Mouse (Mus musculus) lung, postnatal 4 days (tissue): Measurements from ENCODE around the gene Usp31.

ENCODE experiments used
- DNase-seq, 2 experiments: peaks; one replicate each; pipeline ENCODE4 v3.0.0; 2021

Gene Usp31

DNA sequence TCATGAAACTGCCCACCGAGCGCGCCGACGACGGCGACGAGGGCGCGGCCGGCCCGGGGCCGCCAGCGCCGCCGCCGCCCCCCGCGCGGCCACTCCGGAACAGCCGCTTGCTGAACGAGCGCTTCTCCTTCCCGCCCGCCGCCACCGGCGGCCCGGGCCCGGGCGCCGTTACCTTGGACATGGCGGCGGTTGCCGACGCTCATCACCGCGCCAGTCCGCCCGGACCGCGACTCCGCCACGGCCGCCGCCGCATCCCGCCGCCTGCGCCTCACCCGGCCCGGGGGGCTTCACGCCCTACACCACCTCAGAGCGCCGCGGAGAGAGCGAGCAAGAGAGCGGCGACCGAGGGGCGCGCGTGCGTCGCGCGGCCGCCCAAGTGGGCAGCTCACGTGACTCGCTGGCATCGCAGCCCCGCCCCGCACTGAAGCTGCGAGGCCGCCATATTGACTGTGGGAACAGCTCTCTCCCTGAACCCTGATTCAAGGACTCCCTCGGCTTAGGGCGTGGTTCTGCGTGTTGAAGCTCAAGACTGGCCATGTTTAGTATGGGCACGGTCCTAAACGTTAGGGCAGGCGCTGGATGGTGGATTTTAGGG lies at the start of gene Usp31:
Usp31 (minus strand) TSS at position 181 of the 595 bp plus-strand sequence.
- peak; percentile 95 to 96 for DNase-seq

DNA sequence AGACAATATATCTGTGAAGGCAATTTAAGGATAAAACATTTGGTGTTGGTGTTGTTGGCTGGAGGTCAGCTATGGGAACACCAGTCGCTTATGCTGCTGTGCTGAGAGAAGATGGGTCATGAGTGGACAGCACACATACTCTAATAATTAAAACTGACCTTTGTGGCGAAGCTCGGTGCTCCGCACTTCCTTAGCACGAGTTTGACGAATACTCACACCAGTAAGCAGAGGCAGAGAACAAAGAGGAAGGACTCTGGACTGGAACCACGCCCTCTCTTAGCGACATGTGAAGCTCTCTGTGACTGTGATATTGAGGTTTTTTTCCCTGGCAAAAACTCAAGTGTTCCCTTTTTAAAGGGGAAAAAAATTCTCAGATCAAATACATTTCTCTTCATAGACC lies 47.7 kb upstream of the Usp31 start:
- no peak for DNase-seq

DNA sequence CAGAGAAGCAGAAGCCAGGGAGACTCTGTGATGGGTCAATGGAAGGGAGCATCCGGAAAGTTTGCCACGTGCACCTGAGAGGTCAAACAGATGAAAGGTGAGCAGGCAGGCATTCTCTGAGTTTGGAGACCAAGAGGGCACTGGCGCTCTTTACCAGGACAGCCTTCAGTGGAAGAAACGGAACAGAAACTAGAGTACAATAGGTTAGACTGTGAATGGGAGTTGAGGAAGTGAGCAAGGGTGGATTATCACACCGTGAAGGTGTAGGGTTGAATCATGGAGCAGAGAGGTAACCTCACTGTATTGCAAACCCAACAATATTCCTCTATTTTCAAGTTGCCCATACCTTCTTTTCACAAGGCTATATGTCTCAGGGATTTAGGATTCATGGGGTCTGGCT lies 43.2 kb upstream of the Usp31 start:
- DNase-seq = no peak

DNA sequence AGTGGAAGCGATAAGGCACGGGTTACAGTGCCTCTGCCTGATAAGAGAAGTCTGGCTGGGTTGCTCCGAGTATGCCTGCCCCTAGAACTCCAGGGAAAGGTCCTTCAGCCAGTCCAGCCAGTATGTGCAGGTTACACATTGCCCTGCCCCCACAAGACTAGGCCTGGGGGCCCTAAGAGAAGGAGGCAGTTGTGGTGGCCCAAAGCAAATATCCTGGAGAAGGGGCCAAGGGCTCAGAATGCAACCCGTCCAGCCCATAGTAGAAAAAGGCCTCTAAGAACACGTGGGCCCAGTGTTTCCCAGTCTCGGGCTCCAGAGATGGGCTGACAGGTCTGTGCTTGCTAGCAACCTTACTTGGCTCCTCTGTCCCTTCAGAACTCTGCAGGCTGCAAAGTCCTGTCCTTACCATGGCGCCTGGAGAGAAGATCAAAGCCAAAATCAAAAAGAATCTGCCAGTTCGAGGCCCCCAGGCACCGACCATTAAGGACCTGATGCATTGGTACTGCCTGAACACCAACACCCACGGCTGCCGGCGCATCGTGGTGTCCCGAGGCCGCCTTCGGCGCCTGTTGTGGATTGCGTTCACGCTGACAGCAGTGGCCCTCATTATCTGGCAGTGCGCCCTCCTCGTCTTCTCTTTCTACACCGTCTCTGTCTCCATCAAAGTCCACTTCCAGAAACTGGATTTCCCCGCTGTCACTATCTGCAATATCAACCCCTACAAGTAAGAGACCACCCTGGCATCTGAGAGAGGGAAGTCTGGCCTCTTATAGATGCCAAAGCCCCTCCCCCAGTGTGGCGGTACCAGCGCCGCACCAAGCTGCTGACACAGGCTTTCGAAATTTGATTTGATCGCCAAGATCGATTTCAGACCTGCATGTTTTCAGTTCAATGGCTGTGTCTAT lies 30.7 kb upstream of the Usp31 start:
- peak; percentile 18 to 44 for DNase-seq

DNA sequence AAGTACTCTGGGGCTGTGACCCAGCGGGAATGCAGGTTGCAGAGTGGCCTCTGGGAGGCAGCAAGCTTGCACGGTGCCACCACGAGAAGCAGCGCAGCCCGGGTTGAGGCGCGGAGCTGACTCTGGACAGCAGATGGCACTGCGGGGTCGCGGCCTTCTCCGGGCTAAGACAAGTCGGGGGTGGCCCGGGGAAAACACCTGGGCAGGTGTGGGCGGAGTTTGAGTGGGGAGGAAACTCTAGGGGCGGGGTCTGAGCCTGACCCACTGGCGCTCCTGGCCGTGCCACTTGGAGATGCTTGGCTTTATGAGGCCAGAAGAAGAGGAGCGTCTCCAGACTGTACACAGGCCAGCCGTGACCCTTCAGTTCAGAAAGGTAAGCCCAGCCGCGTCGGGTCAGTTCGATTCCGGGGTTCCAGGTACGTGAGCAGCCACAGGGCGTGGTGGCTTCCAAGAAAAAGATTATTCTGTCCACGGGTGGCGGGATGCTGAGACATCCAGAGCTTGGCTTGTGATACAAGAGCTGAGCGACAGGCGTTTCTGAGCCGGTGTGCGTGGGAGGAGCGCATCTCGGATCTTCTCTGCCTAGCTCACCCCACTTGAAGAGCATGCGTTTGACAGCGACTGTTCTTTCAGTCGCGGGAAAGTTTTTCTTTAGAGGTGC lies 27.2 kb upstream of the Usp31 start, which contains the start of gene Scnn1g:
Scnn1g (plus strand) TSS at position 309 of the 661 bp plus-strand sequence.
- DNase-seq = peak; percentile 92 to 93

DNA sequence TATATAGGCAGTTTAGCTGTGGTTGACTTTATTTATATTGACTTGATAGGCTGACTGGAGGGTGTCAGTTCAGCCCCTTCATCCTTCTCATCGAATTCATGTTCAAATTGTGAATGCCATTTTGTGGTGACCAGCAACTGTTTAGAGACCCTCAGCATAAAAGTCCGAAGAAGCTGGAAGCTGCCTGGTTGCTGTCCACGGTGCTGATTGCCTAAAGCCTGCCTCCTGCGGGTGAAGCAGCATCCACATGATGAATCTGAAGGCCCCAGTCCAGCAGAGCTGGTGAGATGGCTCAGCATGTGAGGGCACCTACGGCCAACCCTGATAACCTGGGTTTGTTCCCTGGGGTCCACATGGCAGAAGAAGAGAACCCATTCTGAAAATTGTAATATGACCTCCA lies 23.2 kb upstream of the Usp31 start:
- DNase-seq = peak; percentile 43 to 65

DNA sequence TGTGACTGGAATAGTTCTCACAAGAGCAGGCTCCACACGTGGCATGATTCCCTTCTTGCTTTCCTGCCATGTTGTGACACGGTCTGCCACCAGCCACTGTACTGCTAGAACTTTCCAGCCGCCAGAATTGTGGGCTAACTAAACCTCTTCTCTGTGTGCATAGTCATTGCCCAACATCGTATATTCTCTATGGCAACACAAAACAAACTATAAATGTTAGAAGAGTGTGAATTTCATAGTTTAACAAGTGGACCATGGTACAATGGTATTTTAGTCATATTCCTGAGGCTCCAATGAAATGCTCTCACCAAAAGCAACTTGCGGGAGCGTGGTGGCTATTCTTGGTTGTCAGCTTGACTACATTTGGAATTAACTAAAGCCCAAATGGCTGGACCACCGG lies 10.0 kb upstream of the Usp31 start:
- no peak for DNase-seq

DNA sequence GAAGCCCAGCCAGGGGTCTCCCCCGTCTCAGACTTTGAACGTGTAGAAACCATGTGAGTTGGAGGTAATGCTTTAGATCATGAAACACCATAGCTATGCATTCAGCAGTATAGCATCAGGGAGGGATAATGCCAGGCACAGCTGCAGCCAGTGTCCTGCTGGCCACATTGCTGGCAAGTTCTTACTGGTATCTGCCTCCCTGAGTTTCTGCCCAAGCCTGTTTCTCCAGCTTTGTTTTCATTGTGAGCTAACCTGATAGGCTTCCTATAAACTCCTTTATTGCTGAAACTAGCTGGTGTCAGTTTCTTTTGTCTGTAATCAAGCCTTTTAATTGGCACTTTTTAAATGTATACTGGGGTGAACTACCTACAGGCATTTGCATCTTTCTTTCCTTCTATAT lies 4.1 kb upstream of the Usp31 start:
- no peak for DNase-seq

DNA sequence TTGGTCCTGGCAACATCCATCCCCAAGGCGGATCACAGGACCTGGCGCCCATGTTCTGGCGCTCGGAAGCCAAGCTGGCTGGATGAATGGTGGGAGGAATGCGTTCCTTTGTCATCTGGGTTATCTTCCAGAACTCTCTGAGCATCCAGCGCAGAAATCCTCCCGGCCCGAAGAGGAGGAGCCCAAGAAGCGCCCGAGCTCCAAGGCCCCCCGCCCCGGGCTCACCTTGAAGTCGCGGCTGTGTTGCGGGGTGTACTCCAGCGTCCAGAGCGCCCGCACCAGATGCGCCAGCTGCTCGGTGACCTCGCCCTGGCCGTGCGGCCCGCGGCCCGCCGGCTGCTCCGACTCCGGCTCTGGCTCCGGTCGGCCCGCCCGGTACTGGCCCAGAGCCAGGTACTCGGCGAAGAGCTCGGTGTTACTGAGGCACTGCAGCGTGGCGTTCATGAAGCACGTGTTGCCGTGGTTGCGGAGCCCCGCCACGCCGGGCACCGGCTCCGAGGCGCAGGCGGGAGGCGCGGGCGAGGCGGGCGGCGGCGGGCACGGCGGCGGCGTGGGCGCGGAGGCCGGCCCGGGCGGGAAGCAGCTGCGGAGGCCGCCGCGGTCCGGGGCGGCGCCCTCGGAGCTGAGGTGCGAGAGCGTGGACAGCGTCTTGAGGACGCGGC lies 511 bp downstream of the Usp31 start:
- peak; percentile 60 to 75 for DNase-seq

DNA sequence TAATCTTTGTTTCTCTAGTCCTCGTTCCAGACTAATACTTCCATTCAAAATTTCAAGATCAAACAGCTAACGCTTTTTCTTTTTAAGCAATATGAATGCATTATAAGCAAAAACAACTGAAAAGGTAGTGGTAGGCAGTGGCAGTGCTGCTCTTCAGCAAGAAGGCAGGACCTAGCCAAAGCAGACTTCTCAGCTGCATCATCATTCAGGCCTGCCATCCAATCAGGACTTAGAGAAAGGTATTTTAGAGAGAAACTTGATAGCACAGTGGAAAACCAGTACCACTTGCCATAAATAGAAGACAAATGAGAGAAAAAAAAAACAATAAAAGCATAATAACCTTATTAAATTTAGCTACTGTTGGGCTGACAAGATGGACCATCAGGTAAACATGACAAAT lies 2.0 kb downstream of the Usp31 start:
- no peak for DNase-seq

DNA sequence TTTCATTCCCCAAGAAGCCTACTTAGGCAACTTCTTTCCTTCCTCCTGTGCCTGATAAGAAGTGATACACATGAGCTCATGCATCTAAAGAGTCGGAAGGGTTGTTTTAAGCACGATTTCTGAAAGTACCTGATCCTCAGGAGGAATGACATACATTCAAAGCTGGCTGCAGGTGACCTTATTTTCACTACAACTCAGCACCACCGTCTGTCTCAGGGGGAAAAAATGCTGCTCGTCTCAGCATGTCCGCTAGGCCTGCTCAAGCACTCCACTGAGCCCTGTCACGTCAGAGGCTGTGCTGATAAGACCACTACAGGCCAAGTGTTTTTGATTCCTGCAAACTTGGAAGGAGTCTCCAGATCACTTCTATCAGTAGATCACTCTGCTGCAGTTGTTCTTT lies 5.1 kb downstream of the Usp31 start:
- no peak for DNase-seq

DNA sequence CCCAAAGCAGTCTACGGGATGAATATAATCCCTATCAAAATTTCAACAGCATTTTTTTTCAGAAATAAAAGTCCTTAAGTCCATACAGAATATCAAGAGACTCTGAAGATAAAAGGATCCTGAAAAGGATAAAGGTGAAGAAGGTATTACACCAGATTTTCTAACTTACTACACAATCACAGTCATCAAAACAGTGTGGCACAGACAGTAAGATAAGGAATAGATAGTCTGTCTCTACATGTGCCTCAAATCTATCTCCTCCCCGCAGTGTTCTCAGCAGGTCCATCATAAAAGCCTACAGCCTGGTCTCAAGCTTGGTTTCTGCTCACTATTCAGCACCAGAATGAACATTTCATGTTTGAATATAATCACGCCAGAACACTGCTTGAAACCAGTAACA lies 6.6 kb downstream of the Usp31 start:
- no peak for DNase-seq

DNA sequence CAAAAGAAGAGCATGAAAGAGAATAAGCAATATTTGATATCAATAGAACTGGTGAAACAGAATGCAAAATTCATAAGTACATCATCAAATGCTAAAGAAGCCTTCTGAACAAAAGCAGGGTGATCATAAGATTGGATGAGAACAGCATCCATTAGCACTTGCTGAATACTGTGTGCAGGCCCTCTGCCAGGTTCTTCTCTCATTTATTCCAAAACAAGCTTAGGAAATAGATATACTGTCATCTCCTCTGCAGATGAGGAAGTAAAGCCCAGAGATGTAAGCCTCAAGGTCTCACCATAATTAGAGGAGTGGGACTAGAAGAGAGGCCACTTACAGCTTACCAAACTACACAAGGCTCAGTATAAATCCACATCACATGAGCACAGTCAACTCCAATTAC lies 7.8 kb downstream of the Usp31 start:
- DNase-seq = no peak

DNA sequence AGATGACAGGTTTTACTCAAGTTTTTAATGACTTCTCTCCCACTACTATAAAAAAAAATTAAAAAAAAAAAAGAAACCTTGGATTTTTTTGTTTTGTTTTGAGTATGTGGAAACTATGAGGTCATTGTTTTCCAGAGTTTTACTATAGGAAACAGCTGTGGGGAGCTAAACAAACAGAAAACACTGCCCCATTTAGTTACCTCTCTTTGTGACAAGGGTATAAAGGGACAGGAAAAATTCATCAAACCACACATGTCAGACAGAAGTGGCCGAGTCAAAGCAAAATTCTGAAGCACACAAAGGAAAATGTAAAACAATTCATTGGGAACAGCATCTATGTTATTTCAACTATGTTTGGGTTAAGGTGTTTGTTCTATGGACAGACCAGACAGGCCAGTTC lies 9.5 kb downstream of the Usp31 start:
- DNase-seq = no peak

DNA sequence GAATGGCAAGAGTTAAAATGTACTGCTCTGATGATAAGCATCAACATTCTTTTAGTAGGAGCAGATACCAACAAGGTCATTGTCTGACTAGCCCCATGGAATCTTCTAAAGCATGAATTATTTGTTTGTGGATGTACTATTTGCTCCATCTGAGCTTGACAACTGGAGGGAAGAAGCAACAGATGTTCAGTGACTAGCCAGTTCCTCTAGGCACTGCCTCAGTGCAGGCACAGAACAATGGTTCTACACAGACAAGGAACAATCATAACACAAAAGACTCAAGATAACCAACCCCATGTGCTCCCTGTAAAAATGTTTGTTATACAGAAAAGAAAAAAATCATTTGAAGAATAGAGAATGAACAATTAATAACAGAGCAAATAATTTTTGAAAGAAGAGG lies 9.9 kb downstream of the Usp31 start:
- DNase-seq = no peak

DNA sequence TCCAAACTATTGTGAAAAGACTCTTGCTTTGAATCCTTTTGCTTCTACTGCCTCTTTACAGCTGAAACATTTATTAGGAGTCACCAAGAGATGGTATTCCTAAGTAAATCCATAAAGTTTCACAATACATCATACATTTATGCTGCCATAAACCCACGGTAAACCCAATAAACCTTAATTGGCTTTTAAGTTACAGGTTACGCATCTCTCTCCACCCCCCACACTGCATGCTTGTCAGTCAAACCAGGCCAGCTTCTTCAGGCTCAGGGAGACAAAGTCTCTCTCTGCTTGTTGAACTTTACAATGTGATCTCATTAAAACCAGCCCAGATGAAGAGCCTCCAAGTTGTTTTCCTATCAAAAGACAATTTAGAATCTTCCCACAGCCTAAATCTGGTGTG lies 15.2 kb downstream of the Usp31 start:
- DNase-seq = no peak

DNA sequence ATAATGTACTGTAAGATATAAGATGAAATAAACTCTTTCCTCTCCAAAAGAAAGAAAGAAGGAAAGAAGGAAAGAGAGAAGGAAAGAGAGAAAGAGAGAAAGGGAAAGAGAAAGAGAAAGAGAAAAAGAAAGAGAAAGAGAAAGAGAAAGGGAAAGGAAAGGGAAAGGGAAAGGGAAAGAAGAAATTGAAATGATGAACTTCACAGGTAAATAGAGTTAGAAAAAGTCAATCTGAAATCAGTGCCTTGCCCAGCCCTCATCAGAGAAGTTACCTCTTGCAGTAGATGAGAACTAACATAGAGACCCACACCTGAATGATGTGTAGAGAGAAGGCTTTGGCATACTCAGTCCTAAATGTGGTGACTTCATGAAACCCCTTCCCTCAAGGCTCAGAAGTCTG lies 17.7 kb downstream of the Usp31 start:
- DNase-seq = no peak

DNA sequence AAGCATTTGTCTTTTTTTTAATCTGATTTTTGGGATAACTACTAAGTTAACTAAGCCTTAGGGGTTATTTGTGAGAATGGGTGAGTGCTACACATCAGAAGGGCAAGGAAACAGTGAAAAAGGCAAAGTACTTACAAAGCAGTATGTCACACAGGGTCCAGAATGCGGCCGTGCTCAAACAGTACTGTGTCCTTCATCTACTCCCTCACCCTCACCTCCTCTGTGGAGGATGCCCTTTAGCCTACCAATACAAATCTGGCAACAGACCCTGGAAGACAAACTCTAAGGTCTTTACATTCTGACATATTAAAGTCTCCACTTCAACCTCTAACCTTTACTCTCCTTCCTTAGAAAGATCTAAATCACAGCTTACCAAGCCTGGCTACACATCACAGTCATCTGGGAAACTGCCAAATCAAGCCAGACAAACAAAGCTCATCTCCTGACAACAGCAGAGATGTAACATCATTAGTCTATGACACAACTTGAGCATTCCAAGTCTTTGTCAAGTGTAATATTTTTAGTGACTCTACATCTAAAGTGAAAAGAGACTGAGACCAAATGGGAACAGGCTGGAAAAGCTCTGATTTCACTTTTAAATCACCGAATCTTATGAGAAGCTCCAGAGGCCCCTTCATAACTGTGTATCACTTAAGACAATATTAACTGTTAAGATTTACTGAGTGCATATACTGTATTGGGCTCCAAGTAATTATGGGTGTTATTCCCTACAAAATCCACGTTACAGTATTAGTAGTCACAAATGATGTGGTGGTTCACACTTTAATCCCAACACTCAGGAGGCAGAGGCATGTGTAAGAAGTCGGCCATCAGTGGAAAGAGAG lies 21.7 kb downstream of the Usp31 start:
- no peak for DNase-seq

DNA sequence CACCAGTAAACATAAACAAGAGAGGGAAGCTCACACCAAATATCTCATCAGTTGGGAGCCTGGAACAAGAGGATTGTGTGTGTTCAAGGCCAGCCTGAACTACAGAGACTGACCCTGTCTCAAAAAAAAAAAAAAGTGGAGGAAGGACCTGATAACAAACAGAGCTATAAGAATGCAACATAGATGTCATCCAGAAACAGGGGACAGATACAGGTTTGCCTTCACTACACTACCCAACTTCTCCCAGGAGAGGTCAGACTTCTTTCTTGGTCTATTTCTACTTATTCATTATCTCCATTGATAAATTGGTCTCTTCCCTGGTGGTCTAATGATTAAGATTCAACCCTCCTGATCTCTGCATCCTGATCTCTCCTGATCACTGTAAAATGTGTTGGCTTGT lies 25.9 kb downstream of the Usp31 start:
- DNase-seq = no peak

DNA sequence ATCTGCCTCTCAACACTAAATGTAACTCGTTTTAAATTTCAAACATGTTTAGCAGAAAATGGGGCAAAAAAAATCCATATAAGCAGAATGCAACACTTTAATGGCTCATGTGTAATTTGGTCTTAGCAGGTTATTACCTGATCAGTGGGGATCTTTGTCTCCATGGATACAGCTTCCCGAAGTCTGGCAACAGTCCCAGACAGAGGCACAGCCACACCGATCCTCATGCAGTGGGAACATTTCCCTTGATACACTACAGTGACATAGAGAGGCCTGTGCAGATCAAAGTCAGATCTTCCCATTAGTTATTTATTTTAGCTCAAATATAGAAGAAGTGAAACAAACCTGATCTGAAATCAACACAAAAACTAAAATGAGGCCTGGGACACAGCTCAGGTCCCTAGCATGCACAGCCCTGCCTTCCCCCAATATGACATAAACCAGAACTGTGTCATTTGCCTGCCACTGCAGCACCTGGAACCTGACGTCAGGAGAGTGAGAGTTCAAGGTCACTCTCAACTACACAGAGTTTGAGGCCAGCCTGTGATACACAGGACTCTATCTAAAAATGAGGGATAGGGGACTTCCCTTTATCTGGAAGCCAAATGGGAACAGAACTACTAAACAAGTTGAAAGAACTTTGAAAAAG lies 29.8 kb downstream of the Usp31 start:
- DNase-seq = no peak

DNA sequence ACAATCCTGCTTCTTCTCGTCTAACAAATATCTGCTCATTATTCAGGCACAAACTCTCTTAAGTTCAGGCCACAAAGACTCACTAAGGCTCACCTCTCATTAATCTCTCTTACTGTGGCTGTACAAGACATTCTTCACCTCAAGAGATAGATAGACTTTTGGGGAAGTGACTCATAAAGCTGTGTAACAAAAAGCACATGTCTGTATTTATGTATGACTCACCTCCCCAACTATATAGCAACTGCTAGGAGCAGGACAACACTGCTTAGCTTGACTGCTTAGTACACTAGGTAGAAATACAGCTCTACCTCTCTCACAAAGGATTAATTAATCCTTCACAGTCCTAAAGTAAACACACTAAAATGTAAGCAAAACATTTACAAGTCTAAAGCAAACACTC lies 46.3 kb downstream of the Usp31 start:
- DNase-seq = no peak

DNA sequence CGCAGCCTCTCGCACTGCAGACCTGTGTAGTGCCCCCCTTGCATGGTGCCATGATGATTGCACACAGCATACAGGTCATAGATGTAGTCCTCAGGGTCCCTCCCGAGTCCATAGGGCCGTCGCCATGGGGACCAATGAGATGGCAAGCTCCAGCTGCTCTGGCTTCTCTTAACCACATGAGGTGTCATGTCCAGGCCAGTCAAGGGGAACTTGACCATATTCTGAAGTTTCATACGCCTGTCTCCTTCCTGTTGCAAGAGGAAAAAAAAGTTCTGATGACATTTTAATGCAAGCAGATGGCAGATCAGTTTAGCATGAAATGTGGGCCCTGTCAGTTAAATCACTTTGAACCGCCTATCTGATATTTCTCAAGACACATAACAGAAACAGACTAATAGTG lies 48.2 kb downstream of the Usp31 start:
- DNase-seq = no peak
